Comparison of ENCODE assay signal across 29 mouse cellular contexts in genomic region chr14:27228288-27228687, GRCm38 (mm10).
A peak's percentile ranks its signal among the peaks of the same experiment; 100 is the strongest.
DNase-seq lines count a peak whose midpoint lies in the region; ATAC-seq lines count a peak whose summit lies in the region.
"Had no signal": no experiment of that assay in that cellular context is flagged by ENCODE, and none has a peak within 500 bp of the region (broad histone marks: within the 10 kb centered on the region; RNA-seq: fewer than 3 reads in every experiment).

No protein-coding gene starts in this region.

- H3K27ac ChIP-seq in heart, embryonic 10.5 days, result peak overlapping the region; percentile 48; the same call in 1 of the 2 replicates
- H3K27ac ChIP-seq in heart, embryonic 11.5 days (ENCODE audit: low read depth, low read length), result no peak overlapping the region
- H3K27ac ChIP-seq: embryonic facial prominence, embryonic 13.5 days; forebrain, embryonic 10.5 days; intestine, embryonic 15.5 days; kidney, postnatal 0 days; liver, embryonic 14.5 days; macrophage; midbrain, embryonic 13.5 days; neural tube, embryonic 13.5 days had no signal

- no peak overlapping the region for H3K9ac ChIP-seq in heart, embryonic 11.5 days (ENCODE audit: low read depth, low read length)
- H3K9ac ChIP-seq: embryonic facial prominence, embryonic 13.5 days; intestine, embryonic 15.5 days; liver, embryonic 14.5 days; midbrain, embryonic 13.5 days; neural tube, embryonic 13.5 days had no signal

- WGBS in heart, embryonic 10.5 days, result 54% methylated on average over 2 of the region's 2 CpGs
- 60% methylated on average over 2 of the region's 2 CpGs for WGBS in heart, embryonic 11.5 days (ENCODE audit: insufficient replicate concordance)

- H3K4me2 ChIP-seq in heart, embryonic 11.5 days, result no peak overlapping the region
- H3K4me2 ChIP-seq: embryonic facial prominence, embryonic 13.5 days; intestine, embryonic 15.5 days; midbrain, embryonic 13.5 days; neural tube, embryonic 13.5 days had no signal

- H3K4me1 ChIP-seq in heart, embryonic 10.5 days, result peaks cover 45% of the 10 kb centered on the region
- peaks cover 29% of the 10 kb centered on the region for H3K4me1 ChIP-seq in heart, embryonic 11.5 days (ENCODE audit: control insufficient read depth, insufficient read depth, low read length)

- ATAC-seq in heart, embryonic 11.5 days (replicated peaks; ENCODE audit: insufficient number of reproducible peaks, low FRiP score, low TSS enrichment), result no peak
- ATAC-seq: forebrain, embryonic 16.5 days; hindbrain, embryonic 16.5 days; intestine, embryonic 15.5 days; midbrain, embryonic 13.5 days; Patski had no signal

- H3K36me3 ChIP-seq in heart, embryonic 10.5 days, result no peaks in the 10 kb centered on the region
- H3K36me3 ChIP-seq in heart, embryonic 11.5 days (ENCODE audit: control insufficient read depth, insufficient read depth, low read length), result no peaks in the 10 kb centered on the region
- H3K36me3 ChIP-seq: embryonic facial prominence, embryonic 13.5 days; forebrain, embryonic 10.5 days; intestine, embryonic 15.5 days; midbrain, embryonic 13.5 days; neural tube, embryonic 13.5 days had no signal

- DNase-seq in frontal cortex, adult 2 months (ENCODE audit: extremely low spot score in 1 of 2, low spot score in 1 of 2), result peak; percentile 17 to 47
- DNase-seq in frontal cortex, postnatal 25 days (ENCODE audit: low spot score in 2 of 2), result no peak
- no peak for DNase-seq in heart, embryonic 10.5 days (ENCODE audit: low spot score)
- peak; percentile 31 for DNase-seq in right cerebral cortex, adult 18-20 months
- no peak for DNase-seq in right cerebral cortex, postnatal 14 days
- peak; percentile 36 for DNase-seq in induced T-regulatory cell, adult 2 months (ENCODE audit: low read depth)
- DNase-seq: adrenal gland, postnatal 14 days; cerebellum, adult 11-12 months; cerebellum, adult 9-11 months; gastrocnemius, postnatal 14 days; heart, postnatal 14 days; kidney, adult 8-10 months; kidney, postnatal 4 days; liver; lung, adult 2 months; lung, postnatal 10 days; spleen, adult 18-20 months had no signal

- H3K4me3 ChIP-seq in heart, embryonic 10.5 days, result no peak overlapping the region
- no peak overlapping the region for H3K4me3 ChIP-seq in heart, embryonic 11.5 days (ENCODE audit: low read depth, low read length)
- H3K4me3 ChIP-seq: embryonic facial prominence, embryonic 13.5 days; forebrain, embryonic 10.5 days; intestine, embryonic 15.5 days; midbrain, embryonic 13.5 days; neural tube, embryonic 13.5 days had no signal

- no peaks in the 10 kb centered on the region for H3K9me3 ChIP-seq in heart, embryonic 10.5 days
- no peaks in the 10 kb centered on the region for H3K9me3 ChIP-seq in heart, embryonic 11.5 days (replicated peaks; ENCODE audit: control insufficient read depth, low read length)
- H3K9me3 ChIP-seq: embryonic facial prominence, embryonic 13.5 days; forebrain, embryonic 10.5 days; intestine, embryonic 15.5 days; midbrain, embryonic 13.5 days; neural tube, embryonic 13.5 days had no signal

- no peaks in the 10 kb centered on the region for H3K27me3 ChIP-seq in heart, embryonic 10.5 days (ENCODE audit: insufficient read depth, poor library complexity, severe bottlenecking)
- H3K27me3 ChIP-seq in heart, embryonic 11.5 days (ENCODE audit: control insufficient read depth, insufficient read depth, low read length), result no peaks in the 10 kb centered on the region
- H3K27me3 ChIP-seq: embryonic facial prominence, embryonic 13.5 days; intestine, embryonic 15.5 days; midbrain, embryonic 13.5 days; neural tube, embryonic 13.5 days had no signal

Comparison
In these comparisons a context has a peak if more than half of its experiments do, and no peak if none do; other contexts are left out.
1. DNase-seq: peak in frontal cortex, adult 2 months (2 of 2), right cerebral cortex, adult 18-20 months (single experiment) and induced T-regulatory cell, adult 2 months (single experiment); none in frontal cortex, postnatal 25 days (0 of 2), heart, embryonic 10.5 days (single experiment) and right cerebral cortex, postnatal 14 days (single experiment).